Mouse (Mus musculus) neural tube, embryonic 11.5 days (tissue): ENCODE data around the gene Rtn4. TPM values are rescaled to one million over a fixed set of nuclear protein-coding genes. Genes with fewer than 3 reads are reported as not detected.

Experiments used
- ATAC-seq: fragments of 200-750 bp; cut with Nextera tagmentation; 2 replicates; pipeline ENCODE4 v1.8.0; 2017; ENCODE audit warnings: moderate number of reproducible peaks, mild to moderate bottlenecking, moderate TSS enrichment, moderate library complexity; ENCODE audit not compliant: insufficient read depth, low FRiP score, low TSS enrichment
- DNase-seq: peaks from one replicate; pipeline ENCODE4 v3.0.0-alpha.2; 2015; ENCODE audit warnings: low spot score
- H3K27ac ChIP-seq: fragments of 300-500 bp; sonication (generic); 2 replicates; pipeline ENCODE4 v1.5.1; 2014; ENCODE audit warnings: low read depth, mild to moderate bottlenecking, low read length
- H3K27me3 ChIP-seq: fragments of 300-500 bp; sonication (generic); 2 replicates; pipeline ENCODE4 v1.6.1; 2014; ENCODE audit warnings: mild to moderate bottlenecking, low read length, mixed read lengths; ENCODE audit not compliant: control insufficient read depth, insufficient read depth
- H3K36me3 ChIP-seq: fragments of 300-500 bp; sonication (generic); 2 replicates; pipeline ENCODE4 v1.6.1; 2014; ENCODE audit warnings: mild to moderate bottlenecking, low read length, moderate library complexity, mixed read lengths; ENCODE audit not compliant: control insufficient read depth, insufficient read depth
- H3K4me1 ChIP-seq: fragments of 300-500 bp; sonication (generic); 2 replicates; pipeline ENCODE4 v1.6.1; 2014; ENCODE audit warnings: low read length, mixed read lengths; ENCODE audit not compliant: control insufficient read depth, insufficient read depth
- H3K4me2 ChIP-seq: fragments of 300-500 bp; sonication (generic); 2 replicates; pipeline ENCODE4 v1.6.1; 2014; ENCODE audit warnings: low read depth, mild to moderate bottlenecking, moderate library complexity
- H3K4me3 ChIP-seq: fragments of 300-500 bp; sonication (generic); 2 replicates; pipeline ENCODE4 v1.5.1; 2014; ENCODE audit warnings: low read depth, low read length
- H3K9ac ChIP-seq: fragments of 300-500 bp; sonication (generic); 2 replicates; pipeline ENCODE4 v1.6.1; 2014; ENCODE audit warnings: mild to moderate bottlenecking, low read length
- H3K9me3 ChIP-seq: fragments of 300-500 bp; sonication (generic); 2 replicates; pipeline ENCODE4 v1.6.1; 2016; ENCODE audit warnings: low read length; ENCODE audit not compliant: control insufficient read depth
- WGBS: fragments of 180-500 bp; shearing (Covaris S2); extraction: QIAGEN DNeasy Blood & Tissue Kit; methylation state at CpG from one replicate; pipeline ENCODE4 v1.1.7; 2014; 5-methylcytosine and 5-hydroxymethylcytosine counted together
- polyA plus RNA-seq: library from polyadenylated mRNA; unstranded; fragments of >200 nt; fragmentation: Nextera tagmentation; extraction: Ambion mirVana; gene quantifications from 2 replicates; pipeline ENCODE4 v1.2.1, GENCODE M21; 2014

The Rtn4 gene
- polyA plus RNA-seq, 1 experiment from 2014 or later, result 76.8 TPM

GRCm38 (mm10) chr11:29724213-29724612 lies 31.5 kb downstream of the Rtn4 start:
- H3K4me1 ChIP-seq, result no peaks in the 10 kb centered on the region
- H3K9ac ChIP-seq, result no peak overlapping the region
- no peaks in the 10 kb centered on the region for H3K36me3 ChIP-seq
- H3K27me3 ChIP-seq, result no peaks in the 10 kb centered on the region
- ATAC-seq (no peak), DNase-seq (no peak)
- WGBS, result 95% methylated on average over 2 of the region's 2 CpGs
- no peak overlapping the region for H3K27ac ChIP-seq
- H3K9me3 ChIP-seq, result no peaks in the 10 kb centered on the region
- H3K4me2 ChIP-seq, result no peak overlapping the region
- no peak overlapping the region for H3K4me3 ChIP-seq

GRCm38 (mm10) chr11:29725167-29725566 lies 32.4 kb downstream of the Rtn4 start:
- Histone ChIP-seq H3K4me3 (no peak overlapping the region), H3K4me2 (no peak overlapping the region), H3K9ac (no peak overlapping the region), H3K9me3 (no peaks in the 10 kb centered on the region), H3K4me1 (no peaks in the 10 kb centered on the region), H3K27ac (no peak overlapping the region), H3K36me3 (no peaks in the 10 kb centered on the region), H3K27me3 (no peaks in the 10 kb centered on the region)
- no peak for DNase-seq
- ATAC-seq, result no peak

- ATAC-seq (no peak), DNase-seq (no peak)
- Histone ChIP-seq H3K27me3 (no peaks in the 10 kb centered on the region), H3K36me3 (no peaks in the 10 kb centered on the region), H3K4me1 (no peaks in the 10 kb centered on the region), H3K4me2 (no peak overlapping the region), H3K27ac (no peak overlapping the region), H3K4me3 (no peak overlapping the region), H3K9me3 (no peaks in the 10 kb centered on the region), H3K9ac (no peak overlapping the region)
- WGBS, result 67% methylated on average over 1 of the region's 1 CpGs
These were observed 32.9 kb downstream of the Rtn4 start for GRCm38 (mm10) chr11:29725610-29726009.

GRCm38 (mm10) chr11:29727901-29728300 lies 35.2 kb downstream of the Rtn4 start:
- DNase-seq, result no peak
- Histone ChIP-seq H3K9ac (no peak overlapping the region), H3K4me2 (no peak overlapping the region), H3K27me3 (no peaks in the 10 kb centered on the region), H3K36me3 (no peaks in the 10 kb centered on the region), H3K4me1 (no peaks in the 10 kb centered on the region), H3K27ac (no peak overlapping the region), H3K4me3 (no peak overlapping the region), H3K9me3 (no peaks in the 10 kb centered on the region)
- WGBS, result 98% methylated on average over 1 of the region's 1 CpGs
- no peak for ATAC-seq

GRCm38 (mm10) chr11:29739752-29740151 lies 47.0 kb downstream of the Rtn4 start:
- H3K4me1 ChIP-seq, result no peaks in the 10 kb centered on the region
- no peak overlapping the region for H3K4me2 ChIP-seq
- WGBS, result 91% methylated on average over 2 of the region's 2 CpGs
- H3K4me3 ChIP-seq, result no peak overlapping the region
- no peak overlapping the region for H3K9ac ChIP-seq
- H3K9me3 ChIP-seq, result no peaks in the 10 kb centered on the region
- peaks cover 2% of the 10 kb centered on the region; the same call in 1 of the 2 replicates for H3K36me3 ChIP-seq
- H3K27ac ChIP-seq, result no peak overlapping the region
- DNase-seq, result no peak
- no peaks in the 10 kb centered on the region for H3K27me3 ChIP-seq
- ATAC-seq, result no peak

GRCm38 (mm10) chr11:29744760-29745430 lies 52.1 kb downstream of the Rtn4 start:
- Histone ChIP-seq H3K9ac (no peak overlapping the region), H3K27me3 (no peaks in the 10 kb centered on the region), H3K9me3 (no peaks in the 10 kb centered on the region), H3K36me3 (peaks cover 8% of the 10 kb centered on the region), H3K4me3 (no peak overlapping the region), H3K27ac (no peak overlapping the region), H3K4me1 (no peaks in the 10 kb centered on the region), H3K4me2 (no peak overlapping the region)
- DNase-seq, result no peak
- no peak for ATAC-seq
- 94% methylated on average over 5 of the region's 5 CpGs for WGBS

GRCm38 (mm10) chr11:29745513-29745912 lies 52.8 kb downstream of the Rtn4 start:
- no peak overlapping the region for H3K4me3 ChIP-seq
- no peak overlapping the region for H3K27ac ChIP-seq
- no peak overlapping the region for H3K4me2 ChIP-seq
- H3K27me3 ChIP-seq, result no peaks in the 10 kb centered on the region
- H3K4me1 ChIP-seq, result no peaks in the 10 kb centered on the region
- 93% methylated on average over 2 of the region's 2 CpGs for WGBS
- peaks cover 8% of the 10 kb centered on the region for H3K36me3 ChIP-seq
- ATAC-seq, result no peak
- no peak overlapping the region for H3K9ac ChIP-seq
- DNase-seq, result no peak
- H3K9me3 ChIP-seq, result no peaks in the 10 kb centered on the region

- ATAC-seq, result no peak
- 87% methylated on average over 9 of the region's 9 CpGs for WGBS
These were observed 53.5 kb downstream of the Rtn4 start for GRCm38 (mm10) chr11:29746203-29746602.

GRCm38 (mm10) chr11:29747365-29747764 lies 54.6 kb downstream of the Rtn4 start:
- Histone ChIP-seq H3K27ac (no peak overlapping the region), H3K4me3 (no peak overlapping the region), H3K27me3 (no peaks in the 10 kb centered on the region), H3K4me2 (no peak overlapping the region), H3K9me3 (no peaks in the 10 kb centered on the region), H3K36me3 (peaks cover 7% of the 10 kb centered on the region), H3K4me1 (no peaks in the 10 kb centered on the region), H3K9ac (no peak overlapping the region)
- no peak for DNase-seq
- 96% methylated on average over 3 of the region's 3 CpGs for WGBS
- no peak for ATAC-seq

More at GRCm38 (mm10) chr11:29746203-29746602, 53.5 kb downstream of the Rtn4 start:
- Histone ChIP-seq H3K4me2 (no peak overlapping the region), H3K4me3 (no peak overlapping the region), H3K27ac (no peak overlapping the region), H3K27me3 (no peaks in the 10 kb centered on the region), H3K36me3 (peaks cover 8% of the 10 kb centered on the region), H3K4me1 (no peaks in the 10 kb centered on the region), H3K9ac (no peak overlapping the region), H3K9me3 (no peaks in the 10 kb centered on the region)
- no peak for DNase-seq
